Mouse (Mus musculus): ENCODE results near the gene Alkbh7.

The Alkbh7 gene

GRCm38 (mm10) chr17:56997029-56997667 is at the start of gene Alkbh7:
Gene Alkbh7 (plus strand): TSS chr17:56997339.
- DNase-seq (ENCODE audit: low spot score): peak; percentile 95

GRCm38 (mm10) chr17:56950915-56951314 is 46.2 kb upstream of the Alkbh7 start:
- DNase-seq (ENCODE audit: low spot score): peak; percentile 25

GRCm38 (mm10) chr17:56952639-56953038 is 44.5 kb upstream of the Alkbh7 start:
- DNase-seq (ENCODE audit: low spot score): no peak

GRCm38 (mm10) chr17:56954871-56955270 is 42.3 kb upstream of the Alkbh7 start:
- DNase-seq (ENCODE audit: low spot score): no peak

- DNase-seq (ENCODE audit: low spot score): no peak
Measured at GRCm38 (mm10) chr17:56957763-56958429, 39.2 kb upstream of the Alkbh7 start.

GRCm38 (mm10) chr17:56958667-56959066 is 38.5 kb upstream of the Alkbh7 start:
- DNase-seq (ENCODE audit: low spot score): no peak

GRCm38 (mm10) chr17:56961880-56962279 is 35.3 kb upstream of the Alkbh7 start:
- no peak for DNase-seq (ENCODE audit: low spot score)

- no peak for DNase-seq (ENCODE audit: low spot score)
Measured at GRCm38 (mm10) chr17:56962642-56963405, 34.3 kb upstream of the Alkbh7 start.

- no peak for DNase-seq (ENCODE audit: low spot score)
Measured at GRCm38 (mm10) chr17:56963646-56964045, 33.5 kb upstream of the Alkbh7 start.

GRCm38 (mm10) chr17:56969321-56969720 is 27.8 kb upstream of the Alkbh7 start:
- DNase-seq (ENCODE audit: low spot score): no peak

GRCm38 (mm10) chr17:56970081-56970480 is 27.1 kb upstream of the Alkbh7 start:
- DNase-seq (ENCODE audit: low spot score): no peak

- DNase-seq (ENCODE audit: low spot score): no peak
Measured at GRCm38 (mm10) chr17:56973956-56974707, 23.0 kb upstream of the Alkbh7 start.

- DNase-seq (ENCODE audit: low spot score): no peak
Measured at GRCm38 (mm10) chr17:56974708-56975240, 22.4 kb upstream of the Alkbh7 start.

GRCm38 (mm10) chr17:56975391-56975790 is 21.7 kb upstream of the Alkbh7 start:
- DNase-seq (ENCODE audit: low spot score): no peak

- DNase-seq (ENCODE audit: low spot score): no peak
Measured at GRCm38 (mm10) chr17:56976531-56977390, 20.4 kb upstream of the Alkbh7 start.

- DNase-seq (ENCODE audit: low spot score): no peak
Measured at GRCm38 (mm10) chr17:56979524-56979923, 17.6 kb upstream of the Alkbh7 start.

GRCm38 (mm10) chr17:56981049-56981448 is 16.1 kb upstream of the Alkbh7 start:
- no peak for DNase-seq (ENCODE audit: low spot score)

- DNase-seq (ENCODE audit: low spot score): no peak
Measured at GRCm38 (mm10) chr17:56982013-56982412, 15.1 kb upstream of the Alkbh7 start, which contains the start of gene Acer1. Gene Acer1 (minus strand): TSS chr17:56982126.

GRCm38 (mm10) chr17:56984886-56985285 is 12.3 kb upstream of the Alkbh7 start:
- DNase-seq (ENCODE audit: low spot score): no peak

GRCm38 (mm10) chr17:56985656-56986055 is 11.5 kb upstream of the Alkbh7 start:
- no peak for DNase-seq (ENCODE audit: low spot score)
